Mouse (Mus musculus): ENCODE measurements around the gene Dnajc14. TPM values are rescaled to one million over a fixed set of nuclear protein-coding genes. Genes with fewer than 3 reads are reported as not detected.

The Dnajc14 gene
- polyA plus RNA-seq, 1 experiment from 2014 or later: 53.7 TPM

Other genes starting within 250 kb of the Dnajc14 start
- gene Pa2g4, start 238.1 kb upstream of the Dnajc14 start, polyA plus RNA-seq (2016; fragmentation: Nextera tagmentation; extraction: Ambion mirVana): 274 and 287 TPM in 2 replicates
- 11.9 and 12.2 TPM in 2 replicates for gene Erbb3, start 214.4 kb upstream of the Dnajc14 start, polyA plus RNA-seq (2016; fragmentation: Nextera tagmentation; extraction: Ambion mirVana)
- 566 and 582 TPM in 2 replicates for gene Rps26, start 177.3 kb upstream of the Dnajc14 start, polyA plus RNA-seq (2016; fragmentation: Nextera tagmentation; extraction: Ambion mirVana)
- 2.9 and 3.5 TPM in 2 replicates for gene Ikzf4, start 158.1 kb upstream of the Dnajc14 start, polyA plus RNA-seq (2016; fragmentation: Nextera tagmentation; extraction: Ambion mirVana)
- gene Suox, start 130.0 kb upstream of the Dnajc14 start, polyA plus RNA-seq (2016; fragmentation: Nextera tagmentation; extraction: Ambion mirVana): 12.9 and 13.5 TPM in 2 replicates
- 64.4 and 70.4 TPM in 2 replicates for gene Rab5b, start 107.8 kb upstream of the Dnajc14 start, polyA plus RNA-seq (2016; fragmentation: Nextera tagmentation; extraction: Ambion mirVana)
- 8.6 and 17.3 TPM in 2 replicates for gene Pmel, start 99.9 kb upstream of the Dnajc14 start, polyA plus RNA-seq (2016; fragmentation: Nextera tagmentation; extraction: Ambion mirVana)
- 124 and 130 TPM in 2 replicates for gene Cdk2, start 99.0 kb upstream of the Dnajc14 start, polyA plus RNA-seq (2016; fragmentation: Nextera tagmentation; extraction: Ambion mirVana)
- 5.2 and 6.3 TPM in 2 replicates for gene Dgka, start 59.2 kb upstream of the Dnajc14 start, polyA plus RNA-seq (2016; fragmentation: Nextera tagmentation; extraction: Ambion mirVana)
- gene Pym1, start 56.2 kb upstream of the Dnajc14 start, polyA plus RNA-seq (2016; fragmentation: Nextera tagmentation; extraction: Ambion mirVana): 56.6 and 60.0 TPM in 2 replicates
- 0.26 and 0.30 TPM in 2 replicates for gene Mmp19, start 13.2 kb upstream of the Dnajc14 start, polyA plus RNA-seq (2016; fragmentation: Nextera tagmentation; extraction: Ambion mirVana)
- gene Tmem198b, start 308 bp downstream of the Dnajc14 start, polyA plus RNA-seq (2016; fragmentation: Nextera tagmentation; extraction: Ambion mirVana): 16.9 and 17.9 TPM in 2 replicates
- 259 and 263 TPM in 2 replicates for gene Sarnp, start 13.3 kb downstream of the Dnajc14 start, polyA plus RNA-seq (2016; fragmentation: Nextera tagmentation; extraction: Ambion mirVana)
- gene Ormdl2, start 17.6 kb downstream of the Dnajc14 start, polyA plus RNA-seq (2016; fragmentation: Nextera tagmentation; extraction: Ambion mirVana): 63.7 and 66.4 TPM in 2 replicates
- gene Gdf11, start 87.7 kb downstream of the Dnajc14 start, polyA plus RNA-seq (2016; fragmentation: Nextera tagmentation; extraction: Ambion mirVana): 11.8 and 12.0 TPM in 2 replicates
- 274 and 319 TPM in 2 replicates for gene Cd63, start 96.9 kb downstream of the Dnajc14 start, polyA plus RNA-seq (2016; fragmentation: Nextera tagmentation; extraction: Ambion mirVana)
- 11.2 and 11.9 TPM in 2 replicates for gene Rdh5, start 118.8 kb downstream of the Dnajc14 start, polyA plus RNA-seq (2016; fragmentation: Nextera tagmentation; extraction: Ambion mirVana)
- gene Bloc1s1, start 120.0 kb downstream of the Dnajc14 start, polyA plus RNA-seq (2016; fragmentation: Nextera tagmentation; extraction: Ambion mirVana): 185 and 186 TPM in 2 replicates
- gene Itga7, start 129.8 kb downstream of the Dnajc14 start, polyA plus RNA-seq (2016; fragmentation: Nextera tagmentation; extraction: Ambion mirVana): 1.8 and 2.7 TPM in 2 replicates
- gene Mettl7b, start 156.9 kb downstream of the Dnajc14 start, polyA plus RNA-seq (2016; fragmentation: Nextera tagmentation; extraction: Ambion mirVana): not detected in 2 replicates
- not detected in 2 replicates for gene Olfr9, start 185.4 kb downstream of the Dnajc14 start, polyA plus RNA-seq (2016; fragmentation: Nextera tagmentation; extraction: Ambion mirVana)
- not detected in 2 replicates for gene Olfr763, start 206.7 kb downstream of the Dnajc14 start, polyA plus RNA-seq (2016; fragmentation: Nextera tagmentation; extraction: Ambion mirVana)
- not detected in 2 replicates for gene Olfr764-ps1, start 235.8 kb downstream of the Dnajc14 start, polyA plus RNA-seq (2016; fragmentation: Nextera tagmentation; extraction: Ambion mirVana)
- gene Olfr765, start 245.9 kb downstream of the Dnajc14 start, polyA plus RNA-seq (2016; fragmentation: Nextera tagmentation; extraction: Ambion mirVana): not detected in 2 replicates